Mouse (Mus musculus) thymus, adult 2 months (tissue): Measurements from ENCODE around the gene Hsp90aa1.

Experiments used
- CTCF ChIP-seq: fragments of 200-500 bp; IDR thresholded peaks from 2 replicates; pipeline ENCODE4 v1.5.1; 2012; ENCODE audit warnings: mild to moderate bottlenecking, control low read depth, low read length, moderate library complexity, borderline replicate concordance; ENCODE audit not compliant: control insufficient read depth, poor library complexity, insufficient read depth; ENCODE audit errors: extremely low read depth
- POLR2A ChIP-seq: fragments of 200-500 bp; IDR thresholded peaks from 2 replicates; pipeline ENCODE4 v1.6.1; 2012; ENCODE audit warnings: mild to moderate bottlenecking, low read length, control low read depth, moderate library complexity; ENCODE audit not compliant: control insufficient read depth, poor library complexity, insufficient read depth; ENCODE audit errors: extremely low read depth

DNA sequence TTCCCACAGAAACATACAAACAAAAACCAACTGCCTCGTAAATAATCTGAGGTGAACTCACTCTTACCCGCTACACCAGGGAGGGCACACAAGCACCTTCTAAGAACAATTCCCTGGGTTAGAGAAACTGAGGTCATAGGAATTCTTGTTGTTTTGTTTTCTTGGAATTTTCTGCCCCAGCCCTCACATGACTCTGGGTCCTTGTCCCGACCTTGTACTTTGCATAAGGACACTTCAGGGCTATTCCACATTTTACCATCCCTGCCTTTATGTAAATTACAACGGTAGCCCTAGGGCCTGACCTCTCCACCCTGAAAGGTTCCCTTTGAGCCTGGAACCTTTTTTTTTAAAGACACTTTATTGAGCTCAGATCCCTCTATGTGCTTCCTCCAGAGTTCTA is at the start of gene Hsp90aa1:
- TF ChIP-seq POLR2A = no peak
- TF ChIP-seq CTCF = no peak
